Mouse (Mus musculus) hindbrain, embryonic 11.5 days (tissue): ENCODE results near the gene Fam72a. TPM values are rescaled to one million over a fixed set of nuclear protein-coding genes. Genes with fewer than 3 reads are reported as not detected.

Experiments
- ATAC-seq: fragments of 200-750 bp; cut with Nextera tagmentation; 2 replicates; pipeline ENCODE4 v1.8.0; 2017; ENCODE audit warnings: mild to moderate bottlenecking, moderate TSS enrichment, moderate library complexity; ENCODE audit not compliant: low FRiP score
- DNase-seq: peaks from one replicate; pipeline ENCODE4 v3.0.0-alpha.2; 2015; ENCODE audit warnings: low spot score
- H3K27ac ChIP-seq: fragments of 300-500 bp; sonication (generic); 2 replicates; pipeline ENCODE4 v1.5.1; 2014; ENCODE audit warnings: mild to moderate bottlenecking, low read depth, low read length
- H3K27me3 ChIP-seq: fragments of 300-500 bp; sonication (generic); 2 replicates; pipeline ENCODE4 v1.6.1; 2014; ENCODE audit warnings: mild to moderate bottlenecking, low read length, moderate library complexity, mixed read lengths; ENCODE audit not compliant: control insufficient read depth, insufficient read depth
- H3K36me3 ChIP-seq: fragments of 300-500 bp; sonication (generic); 2 replicates; pipeline ENCODE4 v1.6.1; 2014; ENCODE audit warnings: mild to moderate bottlenecking, low read length, moderate library complexity, mixed read lengths; ENCODE audit not compliant: control insufficient read depth, insufficient read depth
- H3K4me1 ChIP-seq: fragments of 300-500 bp; sonication (generic); replicated peaks from 2 replicates; pipeline ENCODE4 v1.6.1; 2014; ENCODE audit warnings: low read length, mixed read lengths; ENCODE audit not compliant: control insufficient read depth, insufficient read depth
- H3K4me2 ChIP-seq: fragments of 300-500 bp; sonication (generic); replicated peaks from 2 replicates; pipeline ENCODE4 v1.6.1; 2014; ENCODE audit warnings: mild to moderate bottlenecking, low read depth, low read length
- H3K4me3 ChIP-seq: fragments of 300-500 bp; sonication (generic); 2 replicates; pipeline ENCODE4 v1.5.1; 2014; ENCODE audit warnings: low read depth, low read length
- H3K9ac ChIP-seq: fragments of 300-500 bp; sonication (generic); 2 replicates; pipeline ENCODE4 v1.6.1; 2014; ENCODE audit warnings: low read depth, low read length
- H3K9me3 ChIP-seq: fragments of 300-500 bp; sonication (generic); 2 replicates; pipeline ENCODE4 v1.6.1; 2016; ENCODE audit warnings: low read length; ENCODE audit not compliant: control insufficient read depth
- WGBS: fragments of 180-500 bp; shearing (Covaris S2); extraction: QIAGEN DNeasy Blood & Tissue Kit; methylation state at CpG from one replicate; pipeline ENCODE4 v1.1.7; 2014; 5-methylcytosine and 5-hydroxymethylcytosine counted together
- polyA plus RNA-seq: library from polyadenylated mRNA; unstranded; fragments of >200 nt; fragmentation: Nextera tagmentation; extraction: Ambion mirVana; gene quantifications from 2 replicates; pipeline ENCODE4 v1.2.1, GENCODE M21; 2014

The Fam72a gene
- polyA plus RNA-seq, 1 experiment from 2014 or later: 4.1 TPM

DNA sequence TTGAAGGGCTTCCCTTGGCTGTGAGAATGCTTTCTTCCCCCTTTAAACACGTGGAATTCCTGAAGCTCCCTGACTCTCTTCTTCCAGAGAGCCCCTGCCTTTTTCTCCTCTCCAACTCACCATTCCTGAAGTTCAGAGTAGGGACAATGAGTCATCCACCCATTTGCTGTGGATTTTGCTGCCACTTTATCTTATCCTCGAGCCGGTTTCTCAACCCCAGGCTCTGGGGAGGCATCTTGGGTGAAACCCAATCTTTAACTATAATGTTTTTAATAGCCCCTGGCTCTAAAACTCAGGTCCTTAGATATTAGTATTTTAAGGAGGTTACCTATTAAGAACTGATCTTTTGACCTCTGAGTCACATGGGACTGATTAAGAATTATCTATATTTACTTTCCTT is 13.7 kb downstream of the Fam72a start:
- WGBS: 58% methylated on average over 3 of the region's 3 CpGs
- no peaks in the 10 kb centered on the region for H3K4me1 ChIP-seq
- no peak overlapping the region for H3K4me2 ChIP-seq
- H3K9ac ChIP-seq: no peak overlapping the region
- no peaks in the 10 kb centered on the region for H3K9me3 ChIP-seq
- no peaks in the 10 kb centered on the region for H3K27me3 ChIP-seq
- no peak overlapping the region for H3K27ac ChIP-seq
- H3K4me3 ChIP-seq: no peak overlapping the region
- DNase-seq: no peak
- no peak for ATAC-seq
- H3K36me3 ChIP-seq: no peaks in the 10 kb centered on the region

DNA sequence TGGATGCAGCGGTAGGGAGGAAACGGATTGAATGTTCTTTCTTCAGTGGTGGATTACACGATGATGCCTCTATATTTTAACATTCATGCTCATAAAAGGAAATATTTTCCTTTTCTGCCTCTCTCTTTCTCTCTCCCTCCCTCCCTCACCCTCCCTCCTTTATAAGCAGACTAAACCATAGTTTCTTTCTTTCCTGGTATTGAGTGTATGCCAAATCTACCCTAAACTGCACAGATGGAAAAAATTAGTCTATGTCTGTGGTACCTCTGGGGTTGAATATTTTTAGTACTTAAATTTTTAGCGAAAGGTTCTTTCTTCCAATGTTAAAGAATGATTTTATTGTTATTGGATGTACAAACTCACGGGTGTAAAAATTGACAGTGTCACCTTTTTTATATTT is 14.2 kb downstream of the Fam72a start:
- Histone ChIP-seq H3K9me3 (no peaks in the 10 kb centered on the region), H3K36me3 (no peaks in the 10 kb centered on the region), H3K9ac (no peak overlapping the region), H3K4me1 (no peaks in the 10 kb centered on the region), H3K4me2 (no peak overlapping the region), H3K27ac (no peak overlapping the region), H3K4me3 (no peak overlapping the region), H3K27me3 (no peaks in the 10 kb centered on the region)
- 86% methylated on average over 5 of the region's 5 CpGs for WGBS
- ATAC-seq (no peak), DNase-seq (no peak)

DNA sequence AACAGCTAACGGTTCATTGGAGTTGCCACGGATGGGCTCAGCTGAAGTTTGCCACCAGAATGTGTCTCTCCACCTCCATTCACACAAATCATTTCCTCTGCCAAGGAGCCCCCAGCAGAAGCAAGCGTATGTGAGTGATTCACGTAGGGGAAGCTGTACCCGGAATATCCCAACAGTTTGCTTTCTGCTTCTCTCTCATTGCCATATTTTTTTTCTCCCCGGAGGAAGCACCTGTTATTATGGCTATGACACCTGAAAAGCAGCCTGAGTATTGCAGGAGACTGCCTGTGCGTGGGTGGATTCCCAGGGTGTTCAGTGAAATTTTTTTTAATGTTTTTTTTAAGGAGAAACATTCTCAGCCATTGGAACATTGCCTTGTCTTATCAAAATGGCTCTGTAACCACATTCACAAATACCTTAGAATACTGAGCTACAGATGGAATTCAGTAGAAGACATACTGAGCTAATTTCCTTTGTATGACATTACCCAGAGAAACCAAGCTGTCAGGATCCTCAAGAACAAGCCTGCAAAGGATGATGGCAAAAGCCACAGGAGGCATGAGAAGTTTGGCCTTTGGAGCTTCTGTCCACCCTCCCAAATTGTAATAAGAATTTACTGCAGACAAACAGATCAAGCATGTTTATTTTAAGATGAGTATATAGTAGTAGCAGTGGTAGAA is 16.3 kb downstream of the Fam72a start:
- Histone ChIP-seq H3K4me2 (no peak overlapping the region), H3K36me3 (no peaks in the 10 kb centered on the region), H3K27me3 (no peaks in the 10 kb centered on the region), H3K4me1 (no peaks in the 10 kb centered on the region), H3K27ac (no peak overlapping the region), H3K9me3 (no peaks in the 10 kb centered on the region), H3K9ac (no peak overlapping the region), H3K4me3 (no peak overlapping the region)
- ATAC-seq (no peak), DNase-seq (no peak)
- 84% methylated on average over 7 of the region's 7 CpGs for WGBS

DNA sequence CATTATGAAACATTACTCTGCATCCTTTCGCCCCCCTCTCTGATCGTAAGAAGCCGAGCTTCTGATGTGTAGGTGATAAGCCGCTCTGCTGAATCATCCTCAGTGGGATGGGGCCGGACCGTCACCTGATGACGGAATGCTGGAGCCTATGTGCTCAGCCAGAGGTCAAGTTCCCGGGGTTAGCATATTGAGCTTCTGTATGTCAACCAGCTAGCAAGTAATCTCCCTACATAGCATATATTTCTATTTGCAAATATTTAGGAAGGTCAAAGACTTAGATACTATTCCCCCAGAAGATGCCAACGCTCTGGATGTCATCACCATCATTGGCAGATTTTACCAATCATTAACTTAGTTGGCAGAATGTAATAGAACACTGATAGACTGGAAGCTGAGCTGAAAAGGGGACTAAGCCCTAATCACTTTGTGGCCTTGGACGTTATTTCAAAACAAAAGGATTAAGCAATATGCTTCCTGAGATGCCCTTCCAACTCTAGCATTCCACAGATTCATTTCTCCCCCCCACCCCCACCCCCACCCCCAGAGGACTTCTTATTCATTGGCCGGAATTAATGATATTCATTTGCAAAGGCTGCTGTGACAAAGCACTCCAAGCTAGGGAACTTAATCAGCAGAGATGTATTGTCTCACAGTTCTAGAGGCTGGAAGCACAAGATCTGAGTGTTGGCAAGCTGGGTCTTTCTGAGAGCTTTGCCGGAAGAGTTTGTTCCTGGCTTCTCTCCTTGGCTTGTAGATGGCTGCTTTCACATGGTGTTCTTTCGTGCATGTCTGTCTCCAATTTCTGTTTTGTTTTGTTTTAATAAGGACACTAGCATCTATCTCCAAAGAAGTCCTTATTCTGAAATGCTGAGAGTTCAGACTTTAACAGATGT is 19.3 kb downstream of the Fam72a start:
- H3K9ac ChIP-seq: no peak overlapping the region
- WGBS: 86% methylated on average over 13 of the region's 13 CpGs
- no peak overlapping the region for H3K4me3 ChIP-seq
- H3K36me3 ChIP-seq: no peaks in the 10 kb centered on the region
- ATAC-seq (no peak), DNase-seq (no peak)
- no peaks in the 10 kb centered on the region for H3K9me3 ChIP-seq
- H3K4me2 ChIP-seq: no peak overlapping the region
- H3K4me1 ChIP-seq: no peaks in the 10 kb centered on the region
- no peaks in the 10 kb centered on the region for H3K27me3 ChIP-seq
- no peak overlapping the region for H3K27ac ChIP-seq

DNA sequence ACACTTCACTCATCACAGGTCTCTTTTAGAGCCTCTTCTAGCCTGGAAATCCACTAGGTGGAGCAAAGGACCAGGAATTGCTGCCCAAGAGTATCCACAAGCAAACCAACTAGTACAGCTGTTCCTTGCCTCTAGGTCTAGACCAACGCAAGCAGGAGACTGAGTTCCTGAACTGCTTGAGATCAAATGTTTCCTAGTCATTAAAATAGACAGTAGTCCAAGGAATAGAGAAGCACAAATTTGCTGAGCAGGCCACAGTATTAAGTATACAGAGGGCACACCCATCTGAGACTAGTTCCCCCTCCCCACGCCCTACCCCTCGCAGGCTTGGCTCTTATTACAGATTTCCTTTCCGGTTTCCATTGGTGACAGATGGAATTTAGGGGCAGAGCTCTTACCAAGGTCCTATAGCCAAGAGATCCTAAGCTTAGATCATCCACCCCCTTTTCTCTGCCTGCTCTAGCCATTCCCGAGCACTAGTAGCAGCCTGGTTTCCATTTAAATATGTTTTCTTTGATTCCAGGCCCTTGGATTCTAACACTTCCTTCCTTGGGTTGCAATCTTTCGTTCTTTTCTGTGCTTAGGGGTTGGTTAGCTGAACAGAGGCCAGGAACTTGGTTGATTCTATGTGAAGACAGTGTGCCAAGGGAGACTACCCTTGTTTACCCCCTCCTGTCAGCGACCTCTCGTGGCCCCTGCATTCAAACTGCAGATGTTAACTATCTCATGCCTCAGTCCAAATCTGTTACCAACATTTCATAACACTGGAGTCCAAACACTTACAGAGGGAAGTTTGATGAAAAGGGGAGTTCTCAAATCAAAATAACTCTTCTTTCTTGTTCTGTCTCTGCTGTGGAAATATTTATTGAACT is 21.0 kb downstream of the Fam72a start:
- H3K27ac ChIP-seq: no peak overlapping the region
- H3K4me3 ChIP-seq: no peak overlapping the region
- no peaks in the 10 kb centered on the region for H3K4me1 ChIP-seq
- H3K9me3 ChIP-seq: no peaks in the 10 kb centered on the region
- ATAC-seq: no peak
- H3K36me3 ChIP-seq: no peaks in the 10 kb centered on the region
- 35% methylated on average over 8 of the region's 8 CpGs for WGBS
- no peaks in the 10 kb centered on the region for H3K27me3 ChIP-seq
- DNase-seq: peak; percentile 19
- no peak overlapping the region for H3K9ac ChIP-seq
- no peak overlapping the region for H3K4me2 ChIP-seq

DNA sequence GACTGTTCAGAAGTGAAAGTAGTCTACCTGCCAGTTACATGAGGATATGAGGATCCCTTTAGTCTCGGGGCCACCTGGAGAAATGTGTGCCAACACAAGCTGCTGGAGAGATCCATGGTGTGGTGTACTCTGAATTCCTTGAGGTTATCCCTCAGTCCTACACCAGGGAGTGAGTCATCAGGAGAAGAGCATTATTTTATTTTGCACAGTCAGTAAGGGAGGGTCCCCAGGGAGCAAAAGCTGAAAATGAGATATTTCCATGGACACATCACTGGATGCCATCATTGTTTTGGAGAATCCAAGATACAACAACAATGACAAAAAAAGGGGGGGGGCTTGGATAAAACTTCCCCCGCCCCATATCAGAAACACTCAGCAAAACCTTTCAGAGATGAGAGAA is 24.3 kb downstream of the Fam72a start:
- DNase-seq (no peak), ATAC-seq (no peak)
- no peak overlapping the region for H3K27ac ChIP-seq
- H3K36me3 ChIP-seq: no peaks in the 10 kb centered on the region
- WGBS: 91% methylated on average over 2 of the region's 2 CpGs
- no peaks in the 10 kb centered on the region for H3K9me3 ChIP-seq
- H3K4me3 ChIP-seq: no peak overlapping the region
- no peak overlapping the region for H3K4me2 ChIP-seq
- no peak overlapping the region for H3K9ac ChIP-seq
- H3K27me3 ChIP-seq: no peaks in the 10 kb centered on the region
- no peaks in the 10 kb centered on the region for H3K4me1 ChIP-seq

DNA sequence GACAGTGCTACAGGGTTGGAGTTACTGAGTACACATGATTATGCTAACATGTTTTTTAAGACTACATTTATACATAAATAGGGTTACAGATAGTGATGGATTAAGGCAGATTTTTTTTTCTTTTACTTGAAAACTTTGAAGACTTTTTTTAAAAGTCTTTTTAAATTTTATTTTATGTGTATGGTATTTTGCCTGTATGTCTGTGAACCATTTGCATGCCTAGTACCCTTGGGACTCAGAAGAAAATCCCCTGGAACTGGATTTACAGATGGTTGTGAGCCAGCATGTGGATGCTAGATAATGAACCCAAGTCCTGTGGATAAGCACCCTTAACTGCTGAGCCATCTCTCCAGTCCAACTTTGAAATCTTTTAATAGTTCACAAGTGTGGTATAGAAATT is 25.7 kb downstream of the Fam72a start:
- no peak overlapping the region for H3K4me2 ChIP-seq
- no peaks in the 10 kb centered on the region for H3K9me3 ChIP-seq
- H3K9ac ChIP-seq: no peak overlapping the region
- no peaks in the 10 kb centered on the region for H3K36me3 ChIP-seq
- no peaks in the 10 kb centered on the region for H3K27me3 ChIP-seq
- no peak for ATAC-seq
- no peaks in the 10 kb centered on the region for H3K4me1 ChIP-seq
- H3K4me3 ChIP-seq: no peak overlapping the region
- H3K27ac ChIP-seq: no peak overlapping the region
- DNase-seq: no peak

DNA sequence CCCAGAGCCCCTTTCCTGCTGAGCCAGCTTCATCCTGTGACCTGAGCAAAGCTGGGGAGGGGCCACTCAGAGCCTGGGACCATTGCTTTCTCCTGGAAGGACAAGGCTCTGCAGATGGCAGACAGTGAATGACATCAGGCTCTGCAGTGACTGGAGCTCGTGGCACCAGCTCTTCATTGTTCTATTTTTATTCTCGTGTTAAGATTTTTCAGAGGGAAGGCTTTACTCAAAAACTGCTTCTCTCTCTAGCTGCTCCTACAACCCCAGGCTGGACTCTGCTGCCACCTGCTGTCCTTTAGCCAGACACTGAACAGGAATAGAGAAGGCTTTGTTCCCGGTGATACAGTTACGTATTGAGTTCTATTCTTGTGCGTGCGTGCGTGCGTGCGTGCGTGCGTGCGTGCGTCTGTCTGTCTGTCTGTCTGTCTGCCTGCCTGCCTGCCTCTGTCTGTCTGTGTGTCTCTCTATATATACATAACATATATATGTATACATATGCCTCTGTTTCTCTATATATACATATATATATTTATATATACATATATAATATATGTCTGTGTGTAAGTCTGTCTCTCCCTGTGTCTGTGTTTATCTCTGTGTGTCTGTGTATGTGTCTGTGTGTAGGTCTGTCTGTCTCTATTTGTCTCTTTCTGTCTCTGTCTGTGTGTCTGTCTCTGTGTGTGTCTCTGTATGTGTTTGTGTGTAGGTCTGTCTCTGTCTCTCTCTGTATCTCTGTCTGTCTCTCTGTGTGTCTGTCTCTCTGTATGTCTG is 27.5 kb downstream of the Fam72a start:
- Histone ChIP-seq H3K4me2 (no peak overlapping the region), H3K4me1 (no peaks in the 10 kb centered on the region), H3K9ac (no peak overlapping the region; the same call in 1 of the 2 replicates), H3K4me3 (no peak overlapping the region), H3K27me3 (no peaks in the 10 kb centered on the region), H3K9me3 (no peaks in the 10 kb centered on the region), H3K36me3 (no peaks in the 10 kb centered on the region), H3K27ac (no peak overlapping the region)
- WGBS: 18% methylated on average over 13 of the region's 13 CpGs
- DNase-seq (peak; percentile 89), ATAC-seq (peak; percentile 95)
